Mouse (Mus musculus) inflammation-experienced regulatory T-cells, adult 6 months (primary cell): ENCODE results near the gene Tcea2. TPM values are rescaled to one million over a fixed set of nuclear protein-coding genes. Genes with fewer than 3 reads are reported as not detected.

Experiments
- ATAC-seq: one replicate; pipeline ENCODE4 v1.8.0; 2017
- polyA plus RNA-seq, 3 experiments: library from polyadenylated mRNA; unstranded; fragments of 100-300 nt; shearing (Covaris generic); gene quantifications; one replicate each; pipeline ENCODE4 v1.2.1; 2017

The Tcea2 gene
- polyA plus RNA-seq, 3 experiments from 2014 or later, result 6.4 to 19.9 (median 17.5) TPM

- ATAC-seq, result no peak
Observed at GRCm38 (mm10) chr2:181675454-181675853, 4.7 kb upstream of the Tcea2 start.

DNA sequence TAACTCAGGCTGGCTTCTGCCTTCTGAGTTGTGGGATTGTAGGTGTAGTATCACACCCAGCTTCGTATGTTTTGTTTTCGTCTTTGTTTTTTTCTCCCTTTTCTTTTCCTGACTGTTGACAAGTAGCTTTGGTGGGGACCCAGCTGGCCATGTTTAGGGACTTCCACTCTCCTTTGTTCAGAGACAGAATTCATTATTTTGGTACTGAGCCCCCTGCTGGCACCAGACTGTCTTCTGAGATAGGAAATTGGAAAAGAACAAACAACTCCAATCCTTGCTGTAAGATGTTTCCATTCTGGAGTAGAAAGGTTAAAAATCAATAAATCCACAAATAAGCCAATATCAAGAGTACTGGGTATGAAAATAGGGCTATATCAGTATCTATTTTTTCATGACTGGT is 3.7 kb upstream of the Tcea2 start:
- ATAC-seq, result no peak

DNA sequence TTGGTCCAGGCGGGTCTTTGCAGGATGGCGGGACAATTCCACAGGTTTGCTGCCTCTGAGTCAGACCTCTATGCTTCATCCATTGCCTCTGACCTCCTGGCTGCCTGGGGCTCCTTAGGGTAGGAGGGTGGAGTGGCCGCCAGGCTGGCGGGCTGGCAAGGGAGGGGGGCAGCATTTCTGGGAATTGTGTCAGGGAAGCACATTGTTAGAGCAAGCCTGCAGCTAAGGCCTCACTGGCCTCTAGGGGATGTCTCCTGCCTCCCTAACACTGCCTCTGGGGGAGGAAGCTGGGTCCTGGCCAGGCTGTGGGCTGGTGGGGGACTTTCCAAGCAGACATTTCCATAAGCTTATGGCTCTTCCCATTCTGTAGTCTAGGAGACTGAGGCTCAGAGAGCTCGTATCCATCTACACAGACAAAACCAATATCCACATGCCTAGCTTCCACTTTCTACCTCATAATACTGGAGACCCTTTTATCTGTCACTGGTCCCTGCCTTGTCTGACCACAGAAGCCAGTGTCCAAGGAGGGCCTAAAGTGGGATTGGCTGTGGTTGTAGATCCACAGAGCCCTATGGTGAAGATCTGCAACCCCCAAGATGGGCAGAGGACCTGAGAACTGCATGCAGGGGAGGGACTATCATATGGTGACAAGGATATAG is 2.9 kb upstream of the Tcea2 start:
- ATAC-seq, result no peak

DNA sequence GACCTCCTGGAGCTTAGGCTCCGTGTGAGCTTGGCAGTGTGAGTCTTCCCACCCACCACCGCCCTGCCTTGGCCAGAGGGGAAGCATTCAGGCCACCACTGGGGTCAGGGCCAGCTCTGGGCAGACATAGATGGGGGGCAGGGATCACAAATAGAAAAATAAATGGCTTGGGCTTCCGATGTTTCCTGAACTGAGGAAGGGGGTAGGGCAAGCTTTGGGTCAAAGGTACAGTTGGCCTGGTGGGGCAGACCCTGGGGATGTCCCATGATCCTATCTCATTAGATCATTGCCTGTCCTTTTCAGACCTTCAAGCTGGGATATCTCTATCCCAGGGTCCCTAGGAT is 2.4 kb upstream of the Tcea2 start:
- ATAC-seq, result no peak

DNA sequence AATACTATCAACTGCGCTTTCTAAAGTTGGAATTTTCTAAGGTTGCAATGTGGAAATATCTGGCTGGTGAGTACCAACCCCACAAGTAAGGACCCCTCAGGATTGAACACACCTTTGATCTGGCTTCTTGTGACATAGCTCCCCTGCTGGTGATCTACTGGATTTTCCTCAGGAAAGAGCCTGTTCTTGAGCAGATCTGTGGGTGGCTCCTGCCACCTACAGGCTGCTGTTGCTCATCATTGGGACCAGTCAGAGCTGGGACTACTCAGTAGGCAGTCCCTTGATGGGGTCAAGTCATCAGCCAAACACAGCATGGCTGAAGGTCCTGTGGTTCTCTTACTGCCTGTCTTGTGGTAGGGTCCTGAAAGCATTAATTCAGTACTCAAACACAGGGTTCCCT is 1.3 kb upstream of the Tcea2 start:
- ATAC-seq, result peak; percentile 69

GRCm38 (mm10) chr2:181680716-181681117 is 607 bp downstream of the Tcea2 start:
- peak; percentile 51 for ATAC-seq

- ATAC-seq, result no peak
Observed at GRCm38 (mm10) chr2:181681978-181682377, 1.9 kb downstream of the Tcea2 start.

GRCm38 (mm10) chr2:181683381-181683780 is 3.3 kb downstream of the Tcea2 start:
- no peak for ATAC-seq

- no peak for ATAC-seq
Observed at GRCm38 (mm10) chr2:181684713-181685112, 4.6 kb downstream of the Tcea2 start.

DNA sequence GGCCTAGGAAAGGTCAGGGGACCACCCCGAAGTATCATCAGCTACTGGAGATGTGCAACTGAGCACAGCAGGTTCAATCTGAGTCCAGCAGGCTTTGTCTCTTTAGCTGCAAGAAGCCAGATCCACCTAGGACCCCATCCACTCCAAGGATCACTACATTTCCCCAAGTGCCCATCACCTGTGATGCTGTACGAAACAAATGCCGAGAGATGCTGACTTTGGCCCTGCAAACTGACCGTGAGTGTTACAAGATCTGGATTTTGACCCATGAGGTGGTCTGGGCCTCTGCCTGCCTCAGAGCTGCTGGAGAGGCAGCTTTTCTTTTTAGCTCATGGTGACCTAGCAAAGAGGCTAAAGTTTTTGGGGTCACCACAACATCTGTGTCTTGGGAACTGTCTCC is 5.6 kb downstream of the Tcea2 start:
- ATAC-seq, result no peak

- no peak for ATAC-seq
Observed at GRCm38 (mm10) chr2:181687586-181687985, 7.5 kb downstream of the Tcea2 start.

DNA sequence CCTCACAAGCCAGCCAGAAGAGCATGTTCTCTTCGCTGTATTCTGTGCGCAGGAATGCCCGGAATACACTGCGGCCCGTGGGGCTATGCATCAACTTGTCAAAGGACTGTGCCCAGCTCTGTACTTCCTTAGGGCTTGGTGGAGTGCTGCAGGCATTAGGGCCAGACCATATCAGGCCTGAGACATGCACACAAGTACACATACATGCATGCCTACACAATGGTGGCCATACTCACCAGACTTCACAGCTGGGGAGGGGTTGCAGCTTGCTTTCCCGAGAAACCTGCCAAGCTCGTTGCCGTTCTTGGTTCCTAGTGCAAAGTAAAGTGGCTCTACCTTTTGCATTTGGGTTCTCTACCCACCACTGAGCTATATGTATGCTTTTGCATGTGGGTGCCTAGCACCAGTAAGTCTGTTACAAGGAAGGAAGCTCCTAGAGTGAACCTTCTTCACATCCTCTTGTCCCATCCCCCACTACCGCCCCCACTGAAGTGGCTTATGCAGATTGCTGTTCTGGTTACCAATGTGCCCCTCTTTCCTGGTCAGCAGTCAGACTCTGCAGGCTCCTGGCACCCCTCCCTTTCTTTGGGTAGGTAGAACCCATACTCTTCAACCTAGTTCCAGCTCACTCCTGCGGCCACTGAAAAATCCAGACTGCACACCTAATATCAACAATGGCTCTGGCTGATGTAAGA is 9.5 kb downstream of the Tcea2 start:
- ATAC-seq, result no peak

DNA sequence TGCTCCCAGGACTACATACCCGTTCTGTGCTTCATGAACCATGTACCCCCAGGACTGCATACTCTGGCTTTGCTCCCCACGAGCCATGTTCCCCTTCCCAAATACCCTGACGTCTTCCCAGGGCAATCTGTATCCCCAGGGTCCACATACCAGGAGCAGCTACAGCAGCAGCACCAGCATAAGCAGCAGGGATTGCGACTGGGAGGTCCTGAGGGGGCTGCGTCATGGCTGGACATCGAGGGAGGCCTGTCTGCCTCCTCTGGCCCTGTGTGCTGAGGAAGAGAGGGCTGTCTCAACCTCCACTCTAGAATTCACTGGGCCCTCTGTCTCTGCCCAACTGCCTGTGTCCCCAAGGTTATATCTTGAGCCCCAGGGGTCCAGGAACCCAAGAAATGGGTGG is 11.0 kb downstream of the Tcea2 start:
- no peak for ATAC-seq

GRCm38 (mm10) chr2:181691571-181691970 is 11.5 kb downstream of the Tcea2 start:
- ATAC-seq, result peak; percentile 30

GRCm38 (mm10) chr2:181692304-181692703 is 12.2 kb downstream of the Tcea2 start:
- no peak for ATAC-seq

GRCm38 (mm10) chr2:181693339-181694280 is 13.5 kb downstream of the Tcea2 start, which contains the start of gene Rgs19:
TSS of gene Rgs19 (minus strand) at chr2:181693977.
- ATAC-seq, result peak; percentile 86

DNA sequence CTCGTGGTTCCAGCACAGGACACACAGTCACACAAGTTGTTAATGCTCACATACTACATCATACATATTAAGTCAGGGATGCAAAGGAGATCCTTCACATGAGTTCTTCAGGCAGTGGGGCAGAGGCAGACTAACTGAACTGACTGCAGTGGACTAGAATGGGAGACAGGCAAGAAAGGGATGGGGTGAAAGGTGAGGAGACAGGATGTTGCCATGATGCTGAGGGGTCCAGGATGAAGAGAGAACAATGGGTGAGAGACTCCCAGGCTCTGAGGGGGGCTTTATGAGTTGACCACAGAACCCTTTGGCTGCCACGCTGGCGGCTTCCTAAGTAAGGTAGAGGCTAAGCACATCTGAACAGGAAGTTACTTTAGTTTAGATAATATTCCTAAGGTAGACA is 14.5 kb downstream of the Tcea2 start:
- no peak for ATAC-seq

GRCm38 (mm10) chr2:181695776-181696175 is 15.7 kb downstream of the Tcea2 start:
- ATAC-seq, result no peak

DNA sequence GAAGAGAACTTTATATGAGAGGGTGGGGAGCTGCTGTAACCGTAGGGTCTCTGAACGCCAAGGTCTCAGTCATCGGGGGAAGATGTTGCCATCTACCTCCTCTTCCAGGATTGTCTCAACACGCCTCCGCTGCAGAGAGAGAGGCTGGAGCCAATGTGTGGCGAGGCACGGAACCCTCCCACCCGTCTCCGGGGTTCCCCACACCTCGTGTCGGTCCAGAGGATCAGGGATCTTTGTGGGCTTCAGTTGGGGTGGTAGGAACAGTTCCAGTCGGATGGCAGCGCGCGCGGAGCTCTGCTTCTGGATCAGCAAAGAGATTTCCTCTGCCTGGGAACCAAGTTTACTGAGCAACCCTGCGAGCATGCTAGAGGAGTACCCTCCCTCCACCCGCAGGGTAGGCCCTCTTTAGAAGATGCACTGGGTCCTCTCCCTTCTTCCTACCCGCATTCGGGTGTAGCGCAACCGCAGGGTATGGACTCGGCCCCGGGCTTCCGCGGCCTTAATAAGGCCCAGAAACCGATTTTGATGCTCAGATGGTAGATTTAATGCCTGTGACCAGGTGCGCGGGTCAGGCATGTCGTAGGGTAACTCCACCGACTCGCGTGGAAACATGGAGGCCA is 16.8 kb downstream of the Tcea2 start:
- no peak for ATAC-seq

- no peak for ATAC-seq
Observed at GRCm38 (mm10) chr2:181698241-181698640, 18.1 kb downstream of the Tcea2 start, which contains the start of gene Lkaaear1. TSS of gene Lkaaear1 (minus strand) at chr2:181698442.

DNA sequence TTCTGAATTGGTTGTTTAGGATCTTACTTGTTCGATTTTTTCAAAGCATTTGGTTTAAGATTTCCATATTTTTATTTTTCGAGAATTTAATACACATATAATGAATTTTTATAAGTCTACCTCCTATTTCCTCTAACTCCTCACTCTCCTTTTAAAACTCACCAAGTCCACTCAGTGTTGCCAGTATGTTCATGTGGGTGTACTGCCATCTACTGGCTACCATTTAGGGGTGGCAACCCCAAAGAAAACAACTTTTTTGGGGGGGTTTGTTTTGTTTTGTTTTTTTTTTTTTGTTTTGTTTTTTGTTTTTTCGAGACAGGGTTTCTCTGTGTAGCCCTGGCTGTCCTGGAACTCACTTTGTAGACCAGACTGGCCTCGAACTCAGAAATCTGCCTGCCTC is 26.6 kb downstream of the Tcea2 start:
- peak; percentile 68 for ATAC-seq

- ATAC-seq, result no peak
Observed at GRCm38 (mm10) chr2:181713749-181714148, 33.6 kb downstream of the Tcea2 start.

DNA sequence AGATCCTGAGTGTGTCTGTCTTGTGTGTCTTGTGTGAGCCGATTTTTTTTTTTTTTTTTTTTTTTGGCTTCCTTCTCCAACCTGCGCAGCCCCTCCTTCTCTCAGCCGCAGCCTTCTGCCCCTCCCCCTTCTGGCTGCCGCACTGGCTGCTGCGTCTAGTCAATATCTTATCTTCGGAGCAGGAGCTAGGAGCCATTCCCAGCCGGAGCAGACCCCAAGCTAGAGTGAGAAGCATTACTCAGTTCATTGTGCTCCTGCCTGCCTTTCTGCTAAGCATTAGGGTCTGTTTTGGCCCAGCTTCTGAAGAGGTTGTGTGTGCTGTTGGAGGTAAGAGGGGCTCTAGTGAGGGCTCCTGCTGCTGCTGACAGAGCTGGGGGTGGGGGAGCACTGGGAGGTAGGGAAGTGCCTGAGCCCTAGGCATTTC is 34.8 kb downstream of the Tcea2 start, which contains the start of gene Oprl1:
Gene Oprl1, plus strand, starts transcription at position 114 of the 424 bp plus-strand sequence.
- no peak for ATAC-seq
